Mouse (Mus musculus) testis, adult 2 months (tissue): ENCODE results near the gene Acoxl. TPM values are rescaled to one million over a fixed set of nuclear protein-coding genes. Genes with fewer than 3 reads are reported as not detected.

Source experiments
- H3K27ac ChIP-seq: fragments of 200-500 bp; 2 replicates; pipeline ENCODE4 v1.5.1; 2012; ENCODE audit warnings: low read depth, low read length; ENCODE audit not compliant: control insufficient read depth, insufficient read depth
- H3K27me3 ChIP-seq: fragments of 200-500 bp; 2 replicates; pipeline ENCODE4 v1.6.1; 2012; ENCODE audit warnings: mild to moderate bottlenecking, low read length, moderate library complexity; ENCODE audit not compliant: control insufficient read depth, insufficient read depth
- H3K36me3 ChIP-seq: fragments of 200-500 bp; 2 replicates; pipeline ENCODE4 v1.6.1; 2012; ENCODE audit warnings: mild to moderate bottlenecking, low read length; ENCODE audit not compliant: control insufficient read depth, insufficient read depth
- H3K4me1 ChIP-seq: fragments of 200-500 bp; 2 replicates; pipeline ENCODE4 v1.6.1; 2012; ENCODE audit warnings: low read length; ENCODE audit not compliant: control insufficient read depth, insufficient read depth
- H3K4me3 ChIP-seq: fragments of 200-500 bp; 2 replicates; pipeline ENCODE4 v1.5.1; 2012; ENCODE audit warnings: low read depth, mild to moderate bottlenecking, low read length, moderate library complexity, mixed read lengths; ENCODE audit not compliant: control insufficient read depth
- CTCF ChIP-seq: fragments of 200-500 bp; IDR thresholded peaks from 2 replicates; pipeline ENCODE4 v1.5.1; 2012; ENCODE audit warnings: low read depth, mild to moderate bottlenecking, inconsistent platforms, low read length, moderate library complexity; ENCODE audit not compliant: control insufficient read depth, insufficient read depth, insufficient replicate concordance
- POLR2A ChIP-seq: fragments of 200-500 bp; IDR thresholded peaks from 2 replicates; pipeline ENCODE4 v1.6.1; 2012; ENCODE audit warnings: low read depth, mild to moderate bottlenecking, inconsistent platforms, low read length, moderate library complexity; ENCODE audit not compliant: control insufficient read depth
- polyA plus RNA-seq: library from polyadenylated mRNA; depleted of rRNA; stranded (reverse); fragments of >200 nt; gene quantifications from 2 replicates; pipeline ENCODE4 v1.2.3, GENCODE M21; 2012; rRNA removed

Acoxl gene
- polyA plus RNA-seq, 1 experiment, result 0.07 TPM

GRCm38 (mm10) chr2:128169972-128170371, 331.3 kb downstream of the Acoxl start:
- no peaks in the 10 kb centered on the region for H3K27me3 ChIP-seq
- no peaks in the 10 kb centered on the region for H3K36me3 ChIP-seq
- peaks cover 5% of the 10 kb centered on the region; the same call in 1 of the 2 replicates for H3K4me1 ChIP-seq
- H3K4me3 ChIP-seq, result no peak overlapping the region
- TF ChIP-seq POLR2A (no peak), CTCF (no peak)
- H3K27ac ChIP-seq, result no peak overlapping the region

GRCm38 (mm10) chr2:128170614-128171013, 331.9 kb downstream of the Acoxl start:
- H3K27me3 ChIP-seq, result no peaks in the 10 kb centered on the region
- H3K27ac ChIP-seq, result no peak overlapping the region
- H3K36me3 ChIP-seq, result no peaks in the 10 kb centered on the region
- H3K4me1 ChIP-seq, result peaks cover 5% of the 10 kb centered on the region; the same call in 1 of the 2 replicates
- TF ChIP-seq CTCF, result no peak
- no peak overlapping the region for H3K4me3 ChIP-seq

GRCm38 (mm10) chr2:128172266-128172665, 333.6 kb downstream of the Acoxl start:
- Histone ChIP-seq H3K4me1 (peaks cover 11% of the 10 kb centered on the region), H3K27me3 (no peaks in the 10 kb centered on the region), H3K36me3 (no peaks in the 10 kb centered on the region)

More at GRCm38 (mm10) chr2:128172266-128172665, 333.6 kb downstream of the Acoxl start:
- TF ChIP-seq CTCF, result no peak
- TF ChIP-seq POLR2A, result no peak
- Histone ChIP-seq H3K4me3 (no peak overlapping the region), H3K27ac (no peak overlapping the region)

Other genes starting within 250 kb of the Acoxl start
- 1.2 and 1.3 TPM in 2 replicates for gene Mal, start 182.2 kb upstream of the Acoxl start, polyA plus RNA-seq
- gene Mall, start 108.9 kb upstream of the Acoxl start, polyA plus RNA-seq, result 3.5 and 4.4 TPM in 2 replicates
- gene Nphp1, start 50.0 kb upstream of the Acoxl start, polyA plus RNA-seq, result 535 and 575 TPM in 2 replicates
- gene Mtln, start 46.4 kb upstream of the Acoxl start, polyA plus RNA-seq, result 7.7 and 8.7 TPM in 2 replicates
- gene Bub1, start 7.0 kb upstream of the Acoxl start, polyA plus RNA-seq, result 12.5 and 13.9 TPM in 2 replicates